Mouse (Mus musculus): ENCODE results near the gene Cd22. TPM values are rescaled to one million over a fixed set of nuclear protein-coding genes. Genes with fewer than 3 reads are reported as not detected.
A peak's percentile ranks its signal among the peaks of the same experiment; 100 is the strongest.
"Not testable (repeated sequence)": the region's sequence is repeated elsewhere in the genome, so short reads cannot be mapped to it uniquely, and the experiment has no call there.

The Cd22 gene
- polyA plus RNA-seq, 3 experiments from 2014 or later = 10.5 to 17.5 (median 12.3) TPM

- peak; percentile 25 for ATAC-seq
These were observed 20.3 kb downstream of the Cd22 start for GRCm38 (mm10) chr7:30859635-30860402.

DNA sequence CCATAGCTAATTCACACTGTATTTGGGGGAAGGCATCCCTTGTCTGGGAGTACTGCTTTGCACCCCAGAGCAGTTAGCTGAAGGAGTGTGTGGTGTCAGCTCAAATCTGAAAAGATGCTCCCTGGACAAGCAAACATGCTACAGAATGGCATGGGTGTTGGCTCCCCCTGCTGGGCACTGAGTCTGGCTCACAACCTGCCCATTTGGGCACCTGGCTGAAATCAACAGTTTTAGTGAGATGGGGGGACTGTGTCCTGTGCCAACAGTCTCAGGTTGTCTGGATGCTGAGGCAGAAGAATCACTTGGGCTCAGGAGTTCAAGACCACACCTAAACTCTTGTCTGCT lies 20.9 kb downstream of the Cd22 start:
- no peak for ATAC-seq

GRCm38 (mm10) chr7:30857746-30858145 lies 22.4 kb downstream of the Cd22 start:
- ATAC-seq = no peak

DNA sequence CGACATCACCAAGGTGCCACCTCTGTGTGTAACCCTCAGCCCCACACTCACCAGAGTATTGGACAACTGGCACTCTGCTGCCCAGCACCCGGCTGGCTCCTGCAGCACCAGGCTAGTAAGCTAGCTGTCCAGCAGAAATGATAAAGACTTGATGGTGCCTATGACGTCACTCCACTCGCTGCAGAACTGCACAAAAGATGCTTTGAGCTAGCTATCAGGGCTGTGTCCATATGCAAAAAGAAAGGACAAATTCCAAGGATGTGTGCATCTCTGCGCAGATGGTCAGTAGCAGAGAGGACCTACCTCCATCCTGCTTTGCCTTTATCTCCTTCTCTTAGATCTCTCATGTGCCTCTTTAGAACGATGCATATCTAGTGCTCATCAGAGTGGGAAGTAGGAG lies 24.1 kb downstream of the Cd22 start, which contains the start of gene Ffar3:
Gene Ffar3, minus strand, starts transcription at position 101 of the 400 bp plus-strand sequence.
- ATAC-seq = no peak

DNA sequence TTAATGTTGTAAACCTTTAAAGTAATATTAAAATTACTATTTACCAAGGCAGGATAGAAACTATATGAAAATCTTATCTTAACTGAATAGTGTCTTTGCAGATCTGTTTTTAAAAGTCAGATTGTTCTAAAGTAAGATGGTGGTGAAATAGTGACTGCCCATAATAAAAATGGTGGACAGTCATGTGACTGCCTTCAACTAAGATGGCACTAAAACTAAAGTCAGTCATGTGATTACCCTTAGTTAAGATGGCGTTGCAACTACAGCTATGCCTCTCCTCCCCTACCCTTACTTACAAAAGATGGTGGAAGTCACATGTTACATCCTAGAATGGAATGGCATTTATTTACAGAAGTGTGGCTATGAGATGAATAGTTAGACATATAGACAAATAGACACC lies 28.7 kb downstream of the Cd22 start:
- no peak for ATAC-seq

GRCm38 (mm10) chr7:30847934-30848333 lies 32.2 kb downstream of the Cd22 start:
- no peak for ATAC-seq

DNA sequence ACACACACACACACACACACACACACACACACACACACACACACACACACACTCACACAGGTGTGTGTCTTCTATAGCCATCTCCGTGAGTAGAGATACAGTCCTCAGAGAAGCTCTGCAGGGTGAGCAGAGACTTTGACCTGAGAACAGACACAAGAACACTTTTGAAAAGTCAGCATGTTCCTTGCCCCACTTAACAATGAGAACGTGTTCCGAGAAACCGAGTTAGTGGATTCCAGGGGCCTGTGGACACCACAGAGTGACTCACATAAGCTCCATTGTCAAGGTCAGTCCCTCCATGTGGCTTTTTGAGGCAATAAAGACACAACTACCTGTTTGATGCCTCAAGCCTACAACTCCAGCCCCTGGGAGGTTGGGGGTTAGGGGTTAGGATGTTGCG lies 32.8 kb downstream of the Cd22 start:
- ATAC-seq = no peak

DNA sequence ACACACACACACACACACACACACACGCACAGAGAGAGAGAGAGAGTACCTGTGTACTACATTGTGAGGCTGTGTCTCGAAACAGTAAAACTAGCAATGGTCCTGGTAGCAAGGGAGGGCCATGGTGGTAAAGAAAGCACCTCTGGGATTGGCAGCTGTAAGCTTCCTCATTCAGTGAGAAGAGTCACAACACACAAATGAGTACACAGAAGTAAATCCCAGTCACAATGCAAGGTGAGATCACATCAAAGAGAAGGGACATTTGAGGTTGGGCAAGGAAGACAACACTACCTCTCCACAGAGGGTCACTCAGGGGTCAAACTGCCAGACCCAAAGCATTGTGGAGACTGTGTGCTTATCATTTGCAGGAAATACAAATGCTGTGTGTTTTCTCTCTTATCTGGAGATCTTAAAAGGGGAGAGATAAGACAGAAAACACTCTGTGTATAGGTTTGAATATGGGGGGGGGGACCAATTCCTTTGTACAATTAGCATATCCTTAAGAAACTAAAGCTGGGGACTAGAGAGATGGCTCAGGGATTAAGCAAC lies 33.6 kb downstream of the Cd22 start:
- no peak for ATAC-seq

DNA sequence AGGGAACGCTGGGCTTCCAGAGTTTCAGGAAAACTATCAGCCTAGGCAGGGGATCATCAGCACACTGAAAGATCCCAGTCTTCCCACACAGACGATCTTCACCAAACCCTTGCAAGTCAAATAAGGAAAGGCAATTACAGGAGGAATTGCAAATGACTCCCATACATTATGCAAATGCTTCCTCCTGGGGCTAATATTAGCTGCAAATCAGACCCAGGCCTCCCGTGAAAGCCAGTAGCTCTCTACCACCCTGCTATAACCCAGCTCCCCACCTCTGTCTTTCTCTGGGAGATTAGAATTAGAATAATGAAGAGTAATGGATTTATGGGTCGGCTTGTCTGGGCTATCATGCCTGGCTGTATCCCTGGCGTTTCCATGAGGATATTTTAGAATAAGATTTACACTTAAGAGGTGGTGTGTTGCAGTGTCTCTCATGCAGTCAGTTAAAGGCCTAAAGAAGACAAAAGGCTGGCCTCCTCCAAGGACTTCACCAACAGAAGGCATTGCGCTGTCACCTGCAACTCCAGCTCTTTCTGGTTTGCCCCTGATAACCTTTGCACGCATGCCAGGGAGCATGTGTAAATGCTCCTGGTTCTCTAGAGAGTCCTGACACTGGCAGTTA lies 35.4 kb downstream of the Cd22 start:
- ATAC-seq = no peak

- no peak for ATAC-seq
These were observed 38.0 kb downstream of the Cd22 start for GRCm38 (mm10) chr7:30842092-30842491.

DNA sequence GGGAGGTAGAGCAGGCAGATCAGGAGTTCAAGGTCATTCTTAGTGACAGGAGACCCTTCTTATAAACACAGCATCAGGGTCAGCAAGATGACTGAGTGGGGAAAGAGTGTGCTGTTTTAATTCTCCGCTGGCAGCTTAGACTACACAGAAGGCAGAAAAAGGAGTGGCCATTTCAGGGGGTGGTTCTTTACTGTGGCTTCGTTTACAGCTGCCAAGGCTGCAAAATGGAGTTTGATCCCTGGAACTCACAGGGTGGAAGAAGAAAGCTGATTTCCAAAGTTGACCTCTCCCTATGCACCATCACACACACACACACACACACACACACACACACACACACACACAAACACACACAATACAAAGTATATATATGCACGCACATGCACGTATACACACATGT lies 38.8 kb downstream of the Cd22 start:
- ATAC-seq = no peak

- no peak for ATAC-seq
These were observed 39.8 kb downstream of the Cd22 start for GRCm38 (mm10) chr7:30840306-30840705.

DNA sequence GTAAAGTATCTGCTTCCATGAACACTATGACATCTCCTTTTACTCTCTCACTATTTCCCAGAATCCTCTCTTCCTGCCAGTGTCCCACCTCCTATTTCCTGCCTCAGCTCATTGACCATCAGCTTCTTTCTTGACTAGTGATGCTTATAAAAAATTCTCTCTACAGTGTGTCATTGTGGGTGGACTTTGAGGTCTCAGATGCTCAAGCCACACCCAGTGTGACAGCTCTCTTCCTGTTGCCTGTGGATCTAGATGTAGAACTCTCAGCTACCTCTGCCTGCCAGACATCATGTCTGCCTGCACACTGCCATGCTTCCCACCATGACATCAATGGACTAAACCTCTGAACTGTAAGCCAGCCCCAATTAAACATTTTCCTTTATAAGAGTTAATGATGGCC lies 42.9 kb downstream of the Cd22 start:
- ATAC-seq = no peak

GRCm38 (mm10) chr7:30832684-30833083 lies 47.5 kb downstream of the Cd22 start:
- not testable (repeated sequence) for ATAC-seq

GRCm38 (mm10) chr7:30832261-30832660 lies 47.9 kb downstream of the Cd22 start:
- ATAC-seq = no peak

GRCm38 (mm10) chr7:30829428-30829827 lies 50.7 kb downstream of the Cd22 start:
- ATAC-seq = no peak

GRCm38 (mm10) chr7:30828871-30829270 lies 51.3 kb downstream of the Cd22 start:
- ATAC-seq = not testable (repeated sequence)

DNA sequence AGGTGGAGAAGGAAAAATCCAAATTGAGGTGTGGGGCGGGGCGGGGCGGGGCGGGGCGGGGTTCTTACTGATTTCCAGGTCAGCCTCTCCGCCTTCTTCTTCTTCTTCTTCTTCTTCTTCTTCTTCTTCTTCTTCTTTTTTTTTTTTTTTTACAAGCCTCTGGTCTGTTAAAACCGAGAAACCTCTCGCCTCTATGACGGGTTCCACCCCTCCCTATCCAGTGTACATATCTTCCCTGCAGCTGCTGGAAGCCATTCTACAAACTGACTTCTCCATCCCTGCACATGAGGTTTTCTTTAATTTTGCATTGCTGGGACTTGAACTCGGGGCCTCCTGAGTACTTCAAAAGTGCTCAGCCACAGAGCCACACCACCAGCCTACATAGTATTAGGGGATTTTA lies 53.5 kb downstream of the Cd22 start:
- no peak for ATAC-seq

GRCm38 (mm10) chr7:30824306-30824705 lies 55.8 kb downstream of the Cd22 start:
- no peak for ATAC-seq

GRCm38 (mm10) chr7:30823675-30824074 lies 56.5 kb downstream of the Cd22 start, which contains the start of gene Ffar2:
Ffar2 (minus strand) TSS chr7:30823775.
- no peak for ATAC-seq

GRCm38 (mm10) chr7:30821532-30821931 lies 58.6 kb downstream of the Cd22 start:
- ATAC-seq = no peak

GRCm38 (mm10) chr7:30820854-30821445 lies 59.2 kb downstream of the Cd22 start:
- no peak for ATAC-seq

- no peak for ATAC-seq
These were observed 60.0 kb downstream of the Cd22 start for GRCm38 (mm10) chr7:30820131-30820530.
